Mouse (Mus musculus) liver, embryonic 13.5 days (tissue): ENCODE results near the gene Hist1h2bj. TPM values are rescaled to one million over a fixed set of nuclear protein-coding genes. Genes with fewer than 3 reads are reported as not detected.
"Not testable (repeated sequence)": the region's sequence is repeated elsewhere in the genome, so short reads cannot be mapped to it uniquely, and the experiment has no call there.

ENCODE experiments used
- ATAC-seq: fragments of 200-750 bp; cut with Nextera tagmentation; 2 replicates; pipeline ENCODE4 v1.8.0; 2017; ENCODE audit warnings: low read depth, mild to moderate bottlenecking, moderate number of reproducible peaks, moderate library complexity
- DNase-seq: peaks from one replicate; pipeline ENCODE4 v3.0.0; 2022
- H3K27ac ChIP-seq: fragments of 300-500 bp; sonication (generic); 2 replicates; pipeline ENCODE4 v1.5.1; 2015; ENCODE audit warnings: moderate library complexity, mild to moderate bottlenecking, inconsistent platforms
- H3K27me3 ChIP-seq: fragments of 300-500 bp; sonication (generic); 2 replicates; pipeline ENCODE4 v1.6.1; 2015; ENCODE audit warnings: mild to moderate bottlenecking, inconsistent platforms
- H3K36me3 ChIP-seq: fragments of 300-500 bp; sonication (generic); 2 replicates; pipeline ENCODE4 v1.6.1; 2015; ENCODE audit warnings: mild to moderate bottlenecking, inconsistent platforms
- H3K4me1 ChIP-seq: fragments of 300-500 bp; sonication (generic); replicated peaks from 2 replicates; pipeline ENCODE4 v1.6.1; 2015; ENCODE audit warnings: inconsistent platforms
- H3K4me2 ChIP-seq: fragments of 300-500 bp; sonication (generic); 2 replicates; pipeline ENCODE4 v1.6.1; 2015; ENCODE audit warnings: inconsistent platforms, mild to moderate bottlenecking, moderate library complexity
- H3K4me3 ChIP-seq: fragments of 300-500 bp; sonication (generic); replicated peaks from 2 replicates; pipeline ENCODE4 v1.5.1; 2015; ENCODE audit warnings: mild to moderate bottlenecking, inconsistent platforms
- H3K9ac ChIP-seq: fragments of 300-500 bp; sonication (generic); 2 replicates; pipeline ENCODE4 v1.6.1; 2015; ENCODE audit warnings: mild to moderate bottlenecking, inconsistent platforms
- H3K9me3 ChIP-seq: fragments of 300-500 bp; sonication (generic); replicated peaks from 2 replicates; pipeline ENCODE4 v1.6.1; 2016; ENCODE audit warnings: inconsistent platforms
- WGBS: fragments of 180-500 bp; shearing (Covaris S2); methylation state at CpG from one replicate; pipeline ENCODE4 v1.1.7; 2015; ENCODE audit not compliant: insufficient replicate concordance; 5-methylcytosine and 5-hydroxymethylcytosine counted together
- polyA plus RNA-seq: library from polyadenylated mRNA; unstranded; fragments of >200 nt; fragmentation: Nextera tagmentation; extraction: Ambion mirVana; gene quantifications from 2 replicates; pipeline ENCODE4 v1.2.1, GENCODE M21; 2015

The Hist1h2bj gene
- polyA plus RNA-seq, result 11.6 and 16.7 TPM in 2 replicates

DNA sequence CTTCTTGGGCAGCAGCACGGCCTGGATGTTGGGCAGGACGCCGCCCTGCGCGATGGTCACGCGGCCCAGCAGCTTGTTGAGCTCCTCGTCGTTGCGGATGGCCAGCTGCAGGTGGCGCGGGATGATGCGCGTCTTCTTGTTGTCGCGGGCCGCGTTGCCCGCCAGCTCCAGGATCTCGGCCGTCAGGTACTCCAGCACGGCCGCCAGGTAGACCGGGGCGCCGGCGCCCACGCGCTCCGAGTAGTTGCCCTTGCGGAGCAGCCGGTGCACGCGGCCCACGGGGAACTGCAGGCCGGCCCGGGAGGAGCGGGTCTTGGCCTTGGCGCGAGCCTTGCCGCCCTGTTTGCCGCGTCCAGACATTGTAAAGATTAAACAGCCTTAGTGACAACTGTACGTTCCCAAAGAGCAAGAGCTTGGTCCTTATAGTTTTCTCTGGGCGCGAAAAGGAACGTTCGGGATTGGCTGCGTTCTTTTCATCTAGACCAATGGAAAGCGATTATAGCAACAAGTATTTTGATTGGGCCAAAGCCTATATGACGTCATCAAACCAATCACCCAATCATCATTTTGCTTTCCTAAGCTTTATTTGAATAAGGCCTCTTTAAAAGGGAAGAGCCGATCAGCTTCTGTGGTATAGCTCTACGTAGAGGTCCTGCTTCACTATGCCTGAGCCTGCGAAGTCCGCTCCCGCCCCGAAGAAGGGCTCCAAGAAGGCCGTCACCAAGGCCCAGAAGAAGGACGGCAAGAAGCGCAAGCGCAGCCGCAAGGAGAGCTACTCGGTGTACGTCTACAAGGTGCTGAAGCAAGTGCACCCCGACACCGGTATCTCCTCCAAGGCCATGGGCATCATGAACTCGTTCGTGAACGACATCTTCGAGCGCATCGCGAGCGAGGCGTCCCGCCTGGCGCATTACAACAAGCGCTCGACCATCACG, at the start of gene Hist1h2bj, which contains the start of gene Hist1h2ag:
TSS of gene Hist1h2bj (plus strand) at position 647 of the 935 bp plus-strand sequence.
TSS of gene Hist1h2ag (minus strand) at position 377 of the 935 bp plus-strand sequence.
- WGBS, result under 1% methylated on average over 50 of the region's 80 CpGs
- Histone ChIP-seq H3K4me1 (peaks cover 61% of the 10 kb centered on the region), H3K27ac (peak within 1 kb of the TSS; percentile 100), H3K9ac (peak within 1 kb of the TSS; percentile 88), H3K4me3 (peak within 1 kb of the TSS; percentile 61), H3K4me2 (peak within 1 kb of the TSS; percentile 82)
- H3K36me3 ChIP-seq, H3K9me3 ChIP-seq, H3K27me3 ChIP-seq: not testable (repeated sequence)
- DNase-seq, result peak; percentile 91
- peak; percentile 80 for ATAC-seq

DNA sequence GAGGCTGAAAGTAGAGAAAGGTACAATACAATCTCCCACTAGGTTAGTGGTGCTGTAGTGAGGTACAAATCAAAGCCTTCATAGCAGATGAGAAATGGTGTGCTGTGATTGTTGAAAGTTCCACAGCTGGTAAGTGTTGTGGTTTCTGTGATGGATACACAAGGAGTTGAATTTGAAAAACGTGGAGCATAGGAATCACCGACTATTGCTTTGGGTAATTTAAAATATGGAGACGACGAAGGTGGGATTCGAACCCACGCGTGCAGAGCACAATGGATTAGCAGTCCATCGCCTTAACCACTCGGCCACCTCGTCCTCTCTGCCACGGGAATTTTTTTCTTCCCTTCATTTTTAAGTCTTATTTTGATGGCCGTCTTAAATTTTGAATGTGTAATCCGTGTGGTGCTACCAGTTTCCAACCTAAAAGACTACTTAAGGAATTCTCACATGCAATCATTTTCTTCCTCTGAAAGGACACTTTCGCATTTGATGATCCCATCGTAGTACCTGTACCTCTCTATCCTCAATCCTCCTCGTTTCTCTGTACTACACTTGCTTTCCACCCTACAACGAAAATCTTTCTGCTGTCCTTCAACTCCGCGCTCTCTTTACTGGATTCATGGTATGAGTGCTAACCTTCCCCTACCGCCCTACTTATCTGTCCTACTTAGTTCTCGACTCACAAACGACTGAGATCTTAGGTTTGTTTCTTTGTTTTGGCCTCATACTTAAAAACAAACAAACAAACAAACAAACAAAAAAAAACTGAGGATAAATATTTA, 48.9 kb upstream of the Hist1h2bj start:
- H3K36me3 ChIP-seq, result no peaks in the 10 kb centered on the region
- H3K9ac ChIP-seq, result no peak overlapping the region
- ATAC-seq (peak; percentile 80), DNase-seq (peak; percentile 67)
- peaks cover 26% of the 10 kb centered on the region for H3K4me1 ChIP-seq
- H3K4me3 ChIP-seq, result peak overlapping the region; percentile 35
- H3K9me3 ChIP-seq, result no peaks in the 10 kb centered on the region
- peak overlapping the region; percentile 55 for H3K4me2 ChIP-seq
- H3K27me3 ChIP-seq, result peaks cover 55% of the 10 kb centered on the region
- H3K27ac ChIP-seq, result no peak overlapping the region
- WGBS, result under 1% methylated on average over 22 of the region's 22 CpGs

DNA sequence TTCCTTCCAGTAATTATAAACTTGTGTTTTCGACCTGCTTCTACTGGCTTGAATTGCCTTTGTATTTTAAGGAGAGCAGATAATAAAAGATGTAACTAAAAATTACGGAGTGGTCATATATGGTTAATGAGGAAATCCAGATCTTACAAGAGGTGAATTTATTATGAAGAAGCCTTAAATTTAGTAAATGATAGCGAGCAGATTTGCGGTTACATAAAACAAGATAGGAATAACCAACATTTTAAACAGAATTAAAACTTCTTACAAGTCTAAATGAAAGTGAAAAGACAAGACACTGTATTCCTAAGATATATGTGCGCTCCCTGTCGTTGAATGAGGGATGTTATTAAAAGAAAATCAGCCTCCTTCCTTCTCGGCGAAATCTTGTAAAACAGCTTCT, 48.1 kb upstream of the Hist1h2bj start:
- H3K4me3 ChIP-seq, result peak overlapping the region; percentile 58
- H3K27me3 ChIP-seq, result peaks cover 62% of the 10 kb centered on the region
- peak overlapping the region; percentile 76 for H3K4me2 ChIP-seq
- WGBS, result 4% methylated on average over 8 of the region's 8 CpGs
- no peaks in the 10 kb centered on the region for H3K36me3 ChIP-seq
- H3K9me3 ChIP-seq, result no peaks in the 10 kb centered on the region
- H3K9ac ChIP-seq, result peak overlapping the region; percentile 56
- ATAC-seq, result no peak
- H3K4me1 ChIP-seq, result peaks cover 26% of the 10 kb centered on the region
- DNase-seq, result no peak
- H3K27ac ChIP-seq, result no peak overlapping the region

DNA sequence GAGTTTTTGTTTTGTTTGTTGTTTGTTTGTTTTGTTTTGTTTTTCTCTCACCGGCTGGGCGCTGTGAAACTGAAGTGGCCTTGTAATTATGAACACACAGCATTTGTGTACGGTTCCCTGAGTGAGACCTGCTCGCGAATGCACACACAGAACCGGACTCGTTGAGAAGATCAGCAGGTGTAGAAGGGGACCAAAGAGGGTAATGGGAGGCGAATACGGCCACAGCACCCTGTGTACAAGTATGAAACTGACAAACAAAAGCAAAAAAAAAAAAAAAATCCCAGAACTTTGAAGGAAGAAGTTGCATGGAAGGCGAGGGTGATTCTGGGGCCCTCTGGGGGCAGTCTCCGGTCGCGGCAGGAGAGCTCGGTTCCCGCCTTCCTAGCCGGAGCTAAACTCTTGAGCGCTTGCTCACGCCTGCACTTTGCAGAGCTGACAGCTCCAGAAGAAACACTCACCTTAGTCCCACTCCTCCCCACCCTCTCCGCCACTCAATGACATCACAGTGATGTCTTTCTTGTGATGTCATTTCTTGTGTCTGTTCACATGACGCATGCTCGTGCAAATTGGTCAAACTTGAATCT, 47.6 kb upstream of the Hist1h2bj start:
- Histone ChIP-seq H3K27ac (no peak overlapping the region), H3K4me1 (peaks cover 26% of the 10 kb centered on the region), H3K4me2 (peak overlapping the region; percentile 76), H3K4me3 (peak overlapping the region; percentile 58), H3K36me3 (no peaks in the 10 kb centered on the region), H3K27me3 (peaks cover 67% of the 10 kb centered on the region), H3K9ac (peak overlapping the region; percentile 56), H3K9me3 (no peaks in the 10 kb centered on the region)
- no peak for DNase-seq
- WGBS, result under 1% methylated on average over 21 of the region's 21 CpGs
- peak; percentile 52 for ATAC-seq

DNA sequence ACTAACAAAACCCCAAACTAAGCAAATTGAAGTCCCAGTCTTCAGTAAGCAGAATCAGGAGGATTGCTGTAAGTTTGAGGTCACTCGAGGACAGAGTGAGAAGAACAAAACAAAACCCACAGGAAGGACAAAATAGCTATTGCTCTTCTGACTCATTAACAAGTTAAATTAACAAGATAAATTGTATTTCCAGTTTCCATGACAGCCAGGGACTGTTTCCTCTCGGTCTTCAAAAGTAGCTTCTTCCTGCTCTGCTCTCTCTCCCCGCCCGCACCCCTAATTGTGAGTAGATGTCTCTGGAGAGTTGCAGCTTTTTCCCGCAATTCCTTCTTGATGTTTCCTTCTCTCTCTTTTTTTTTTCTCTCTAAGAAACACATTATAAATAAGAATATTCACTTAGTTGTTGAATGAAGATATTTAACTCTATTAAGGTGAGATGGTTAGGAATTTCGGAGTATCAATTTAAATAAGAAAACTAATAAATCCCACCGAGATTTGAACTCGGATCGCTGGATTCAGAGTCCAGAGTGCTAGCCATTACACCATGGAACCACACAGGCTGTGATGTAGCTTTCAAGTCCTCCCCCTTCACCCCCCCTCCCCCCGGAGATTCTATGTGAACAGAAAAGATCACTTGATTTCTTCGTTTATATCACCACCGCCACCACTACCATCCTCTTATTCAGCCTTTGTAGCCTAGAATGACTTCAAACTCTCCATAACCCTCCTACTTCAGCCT, 46.7 kb upstream of the Hist1h2bj start:
- H3K4me1 ChIP-seq, result peaks cover 27% of the 10 kb centered on the region
- H3K4me3 ChIP-seq, result peak overlapping the region; percentile 58
- H3K9ac ChIP-seq, result peak overlapping the region; percentile 56; the same call in 1 of the 2 replicates
- peak overlapping the region; percentile 76 for H3K4me2 ChIP-seq
- peaks cover 76% of the 10 kb centered on the region for H3K27me3 ChIP-seq
- DNase-seq (no peak), ATAC-seq (no peak)
- WGBS, result 1% methylated on average over 12 of the region's 12 CpGs
- no peak overlapping the region for H3K27ac ChIP-seq
- no peaks in the 10 kb centered on the region for H3K36me3 ChIP-seq
- H3K9me3 ChIP-seq, result no peaks in the 10 kb centered on the region

DNA sequence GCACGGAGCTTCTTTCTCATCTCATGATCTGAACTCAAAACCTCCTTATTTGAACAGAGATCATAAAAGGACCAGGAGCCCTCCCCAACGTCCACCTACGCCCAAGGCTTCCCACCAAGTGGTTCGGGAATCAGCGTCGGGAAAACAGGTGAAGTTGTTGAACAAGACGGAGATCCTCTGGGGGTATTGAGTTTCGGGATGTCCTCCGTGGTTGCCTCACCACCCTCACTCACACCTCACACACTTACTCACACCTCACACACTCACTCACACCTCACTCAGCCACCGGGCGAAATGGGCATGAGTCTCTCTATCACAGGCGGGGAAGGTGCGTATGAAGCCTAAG, 46.2 kb upstream of the Hist1h2bj start:
- peak overlapping the region; percentile 58 for H3K4me3 ChIP-seq
- DNase-seq, result no peak
- WGBS, result under 1% methylated on average over 13 of the region's 13 CpGs
- H3K9me3 ChIP-seq, result no peaks in the 10 kb centered on the region
- peak overlapping the region; percentile 44; the same call in 1 of the 2 replicates for H3K9ac ChIP-seq
- H3K36me3 ChIP-seq, result no peaks in the 10 kb centered on the region
- H3K4me1 ChIP-seq, result peaks cover 33% of the 10 kb centered on the region
- H3K27ac ChIP-seq, result no peak overlapping the region
- H3K4me2 ChIP-seq, result peak overlapping the region; percentile 76
- ATAC-seq, result no peak
- H3K27me3 ChIP-seq, result peaks cover 81% of the 10 kb centered on the region

DNA sequence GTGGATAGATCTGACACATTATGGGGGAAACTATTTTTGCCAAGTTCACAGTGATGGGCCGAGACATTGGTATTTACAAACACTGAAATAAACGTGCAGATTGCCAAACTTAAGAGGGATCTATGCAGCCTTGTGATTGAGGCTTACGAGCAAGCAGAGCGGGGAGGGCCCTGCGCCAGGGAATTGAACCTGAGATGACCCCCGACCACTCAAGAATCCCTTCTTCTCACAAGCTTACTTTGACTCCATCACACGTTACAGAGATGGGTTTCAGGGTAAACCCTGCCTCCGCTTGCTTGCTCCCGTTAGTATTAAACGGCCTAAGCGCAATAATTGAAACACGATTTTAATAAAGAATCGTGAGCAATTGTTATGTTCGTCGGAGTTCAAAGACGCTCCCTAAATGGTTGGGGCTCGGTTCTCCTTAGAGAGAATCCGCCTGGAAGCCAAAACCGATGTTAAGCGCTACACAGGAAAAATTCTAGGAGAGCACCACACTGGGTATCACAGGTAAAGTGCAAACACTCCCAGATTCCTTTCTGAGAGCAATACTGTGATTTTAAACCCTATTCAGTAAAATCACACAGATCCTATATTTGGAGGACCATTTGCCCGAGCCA, 45.7 kb upstream of the Hist1h2bj start:
- no peak for ATAC-seq
- Histone ChIP-seq H3K27ac (no peak overlapping the region), H3K4me1 (peaks cover 38% of the 10 kb centered on the region), H3K36me3 (no peaks in the 10 kb centered on the region), H3K4me3 (peak overlapping the region; percentile 58), H3K27me3 (peaks cover 86% of the 10 kb centered on the region), H3K4me2 (peak overlapping the region; percentile 76), H3K9ac (peak overlapping the region; percentile 44; the same call in 1 of the 2 replicates), H3K9me3 (no peaks in the 10 kb centered on the region)
- DNase-seq, result no peak
- 3% methylated on average over 21 of the region's 21 CpGs for WGBS

DNA sequence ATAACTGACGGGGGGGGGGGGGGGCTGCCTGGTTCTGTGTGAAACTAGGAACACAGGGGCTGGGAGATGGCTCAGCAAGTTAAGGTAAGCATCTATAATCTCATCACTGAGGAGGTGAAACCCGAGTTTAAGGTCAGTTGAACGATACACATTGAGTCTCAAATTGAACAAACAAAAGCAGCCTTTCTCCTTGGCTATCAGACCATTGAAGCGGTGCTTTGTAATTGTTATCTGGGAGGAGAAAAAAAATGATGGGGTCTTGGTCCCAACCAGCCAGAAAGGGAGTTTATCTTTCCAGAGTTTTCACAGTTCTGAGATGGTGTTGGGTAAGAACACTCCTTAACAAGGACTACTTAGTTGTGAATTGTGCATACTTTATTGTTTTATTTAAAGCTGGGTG, 45.2 kb upstream of the Hist1h2bj start:
- ATAC-seq (no peak), DNase-seq (no peak)
- no peak overlapping the region for H3K9ac ChIP-seq
- no peaks in the 10 kb centered on the region for H3K9me3 ChIP-seq
- H3K27me3 ChIP-seq, result peaks cover 89% of the 10 kb centered on the region
- WGBS, result 16% methylated on average over 4 of the region's 4 CpGs
- no peak overlapping the region for H3K27ac ChIP-seq
- H3K4me3 ChIP-seq, result peak overlapping the region; percentile 58; the same call in 1 of the 2 replicates
- H3K36me3 ChIP-seq, result no peaks in the 10 kb centered on the region
- peaks cover 38% of the 10 kb centered on the region for H3K4me1 ChIP-seq
- peak overlapping the region; percentile 76 for H3K4me2 ChIP-seq

DNA sequence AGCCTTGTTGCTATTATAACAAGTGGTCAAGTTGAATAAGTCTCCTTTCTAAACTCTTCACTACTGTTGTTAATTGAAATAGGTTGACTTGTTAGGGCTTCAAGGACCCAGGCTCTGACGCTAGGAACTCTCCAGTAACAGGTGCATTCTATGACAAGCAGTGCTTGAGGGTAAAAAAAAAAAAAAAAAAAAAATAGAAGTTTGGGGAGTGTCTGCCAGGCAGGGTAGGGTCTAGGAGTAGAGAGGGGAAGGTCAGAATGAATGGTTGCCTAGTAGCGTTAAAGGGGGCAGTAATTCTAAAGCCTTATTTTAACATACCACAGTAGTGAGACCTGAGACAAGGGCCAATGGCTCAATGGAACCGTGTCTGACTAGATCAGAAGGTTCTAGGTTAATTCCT, 44.6 kb upstream of the Hist1h2bj start:
- no peak for DNase-seq
- Histone ChIP-seq H3K4me2 (no peak overlapping the region), H3K4me3 (no peak overlapping the region), H3K9ac (no peak overlapping the region), H3K9me3 (no peaks in the 10 kb centered on the region), H3K4me1 (peaks cover 38% of the 10 kb centered on the region), H3K27me3 (peaks cover 92% of the 10 kb centered on the region), H3K27ac (no peak overlapping the region), H3K36me3 (no peaks in the 10 kb centered on the region)
- no peak for ATAC-seq
- WGBS, result 24% methylated on average over 3 of the region's 3 CpGs

DNA sequence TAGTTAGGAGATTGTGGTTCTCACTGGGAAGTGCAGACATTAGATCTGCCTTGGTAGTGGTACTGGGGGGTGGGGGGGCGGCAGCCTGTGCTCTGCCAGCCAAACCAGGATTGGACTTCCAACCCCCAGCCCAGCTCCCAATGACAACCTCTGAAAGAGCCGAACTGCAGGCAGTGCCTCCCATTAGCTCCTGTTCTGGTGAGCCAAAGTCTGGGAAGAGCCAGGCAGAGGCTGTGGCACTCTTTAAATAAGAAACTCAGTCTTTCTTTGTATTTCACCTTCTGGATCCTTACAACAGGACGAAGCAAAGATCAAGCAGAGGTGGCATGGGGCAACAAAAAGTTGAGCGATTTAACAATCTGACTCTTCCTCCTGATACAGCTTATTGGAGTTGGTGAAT, 43.9 kb upstream of the Hist1h2bj start:
- Histone ChIP-seq H3K9me3 (no peaks in the 10 kb centered on the region), H3K4me2 (no peak overlapping the region), H3K4me1 (peaks cover 38% of the 10 kb centered on the region), H3K36me3 (no peaks in the 10 kb centered on the region), H3K9ac (no peak overlapping the region), H3K27me3 (peaks cover 96% of the 10 kb centered on the region), H3K4me3 (no peak overlapping the region), H3K27ac (no peak overlapping the region)
- no peak for ATAC-seq
- WGBS, result 47% methylated on average over 4 of the region's 4 CpGs
- no peak for DNase-seq
